12 mouse cellular contexts compared by ENCODE assay signal in the genomic region with DNA sequence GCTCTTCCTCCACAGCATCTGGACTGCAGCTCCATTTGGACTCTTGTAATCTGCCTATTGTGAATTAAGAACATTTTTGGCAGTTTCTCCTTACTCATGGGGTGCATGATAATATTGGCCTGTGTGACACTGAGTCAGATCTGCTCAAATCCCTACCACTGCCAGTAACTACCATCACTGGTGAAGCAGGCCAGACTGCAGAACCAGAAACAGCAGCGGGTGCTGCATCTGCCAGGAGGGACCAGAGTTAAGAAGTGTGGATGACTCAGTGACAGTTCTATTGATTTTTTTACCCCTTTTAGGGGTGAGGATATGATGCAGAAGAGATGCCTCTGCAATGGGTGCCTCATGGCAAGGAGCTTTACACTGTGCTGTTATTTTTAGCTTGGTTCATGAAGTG.
DNase-seq lines count a peak whose midpoint lies in the region; ATAC-seq lines count a peak whose summit lies in the region.
"Had no signal": no experiment of that assay in that cellular context is flagged by ENCODE, and none has a peak within 500 bp of the region (broad histone marks: within the 10 kb centered on the region; RNA-seq: fewer than 3 reads in every experiment).

No protein-coding gene starts in this region.

- H3K9ac ChIP-seq in hindbrain, embryonic 16.5 days (ENCODE audit: low read depth, low read length) = no peak overlapping the region
- H3K9ac ChIP-seq in hindbrain, embryonic 14.5 days = no peak overlapping the region
- no peak overlapping the region for H3K9ac ChIP-seq in forebrain, embryonic 15.5 days (replicated peaks)
- H3K9ac ChIP-seq: lung, embryonic 14.5 days had no signal

- ATAC-seq in hindbrain, embryonic 16.5 days = peak; percentile 40; the same call in 1 of the 2 replicates
- ATAC-seq in hindbrain, embryonic 14.5 days (ENCODE audit: low FRiP score) = no peak
- peak; percentile 56 for ATAC-seq in forebrain, embryonic 15.5 days (replicated peaks)

- no peak overlapping the region for H3K27ac ChIP-seq in hindbrain, embryonic 16.5 days (ENCODE audit: low read depth, low read length)
- H3K27ac ChIP-seq in hindbrain, embryonic 14.5 days = no peak overlapping the region
- H3K27ac ChIP-seq in forebrain, embryonic 15.5 days (replicated peaks) = no peak overlapping the region

- intact Hi-C loops in left cerebral cortex, postnatal 36 days (cut with DNase I) = no loop called here

- H3K9me3 ChIP-seq in hindbrain, embryonic 16.5 days (ENCODE audit: control insufficient read depth, low read length) = no peaks in the 10 kb centered on the region
- no peaks in the 10 kb centered on the region for H3K9me3 ChIP-seq in hindbrain, embryonic 14.5 days (ENCODE audit: control insufficient read depth, low read length)
- H3K9me3 ChIP-seq in forebrain, embryonic 15.5 days = no peaks in the 10 kb centered on the region
- H3K9me3 ChIP-seq: G1E had no signal

- WGBS in hindbrain, embryonic 16.5 days = 19% methylated on average over 1 of the region's 1 CpGs
- 49% methylated on average over 1 of the region's 1 CpGs for whole genome bisulfite sequencing in hindbrain, embryonic 14.5 days
- 33% methylated on average over 1 of the region's 1 CpGs for WGBS in forebrain, embryonic 15.5 days

- H3K4me3 ChIP-seq in hindbrain, embryonic 16.5 days (ENCODE audit: low read length) = no peak overlapping the region
- H3K4me3 ChIP-seq in hindbrain, embryonic 14.5 days (replicated peaks; ENCODE audit: low read length) = no peak overlapping the region
- H3K4me3 ChIP-seq in forebrain, embryonic 15.5 days = no peak overlapping the region

- H3K4me1 ChIP-seq in hindbrain, embryonic 16.5 days (ENCODE audit: control insufficient read depth, insufficient read depth, low read depth, low read length) = no peaks in the 10 kb centered on the region
- no peaks in the 10 kb centered on the region for H3K4me1 ChIP-seq in hindbrain, embryonic 14.5 days (replicated peaks; ENCODE audit: control insufficient read depth, insufficient read depth, low read length)
- H3K4me1 ChIP-seq in forebrain, embryonic 15.5 days = peaks cover 16% of the 10 kb centered on the region

- H3K4me2 ChIP-seq in hindbrain, embryonic 16.5 days (ENCODE audit: low read length) = no peak overlapping the region
- H3K4me2 ChIP-seq in hindbrain, embryonic 14.5 days (replicated peaks) = no peak overlapping the region
- H3K4me2 ChIP-seq in forebrain, embryonic 15.5 days (replicated peaks) = no peak overlapping the region
- H3K4me2 ChIP-seq: lung, embryonic 14.5 days had no signal

- H3K27me3 ChIP-seq in hindbrain, embryonic 16.5 days (replicated peaks; ENCODE audit: control insufficient read depth, insufficient read depth, low read length) = no peaks in the 10 kb centered on the region
- H3K27me3 ChIP-seq in hindbrain, embryonic 14.5 days (ENCODE audit: control insufficient read depth, insufficient read depth, low read length) = no peaks in the 10 kb centered on the region
- H3K27me3 ChIP-seq in forebrain, embryonic 15.5 days = no peaks in the 10 kb centered on the region

- H3K36me3 ChIP-seq in hindbrain, embryonic 16.5 days (ENCODE audit: control insufficient read depth, insufficient read depth, low read length) = no peaks in the 10 kb centered on the region
- no peaks in the 10 kb centered on the region for H3K36me3 ChIP-seq in hindbrain, embryonic 14.5 days (replicated peaks; ENCODE audit: control insufficient read depth, insufficient read depth)
- H3K36me3 ChIP-seq in forebrain, embryonic 15.5 days = no peaks in the 10 kb centered on the region
- H3K36me3 ChIP-seq: G1E had no signal

- no peak for DNase-seq in hindbrain, embryonic 14.5 days (ENCODE audit: low spot score)
- peak; percentile 66 for DNase-seq in layer of hippocampus, adult 11-12 months (ENCODE audit: low spot score)
- DNase-seq in left cerebral cortex, postnatal 36 days (ENCODE audit: low spot score in 2 of 2) = peak; percentile 29 to 30
- DNase-seq in thymus, postnatal 10 days (ENCODE audit: low spot score in 2 of 2) = no peak
- DNase-seq in liver = no peak
- DNase-seq: adrenal gland, postnatal 36 days; kidney, postnatal 10 days; lung, embryonic 14.5 days; thymus, postnatal 25 days had no signal

Comparison
In these comparisons a context has a peak if more than half of its experiments do, and no peak if none do; other contexts are left out.
1. DNase-seq: peak in layer of hippocampus, adult 11-12 months (single experiment) and left cerebral cortex, postnatal 36 days (2 of 2); none in hindbrain, embryonic 14.5 days (single experiment), thymus, postnatal 10 days (0 of 2) and liver (single experiment).